Mouse (Mus musculus) forebrain, embryonic 10.5 days (tissue): ENCODE results near the gene Git2. TPM values are rescaled to one million over a fixed set of nuclear protein-coding genes. Genes with fewer than 3 reads are reported as not detected.

Source experiments
- DNase-seq: peaks from one replicate; pipeline ENCODE4 v3.0.0-alpha.2; 2017; ENCODE audit warnings: low spot score; ENCODE audit errors: extremely low spot score
- H3K27ac ChIP-seq: fragments of 300-500 bp; sonication (generic); 2 replicates; pipeline ENCODE4 v1.5.1; 2016; ENCODE audit warnings: mild to moderate bottlenecking
- H3K27me3 ChIP-seq: fragments of 300-500 bp; sonication (generic); 2 replicates; pipeline ENCODE4 v1.6.1; 2016; ENCODE audit warnings: mild to moderate bottlenecking; ENCODE audit not compliant: poor library complexity, severe bottlenecking
- H3K36me3 ChIP-seq: fragments of 300-500 bp; sonication (generic); replicated peaks from 2 replicates; pipeline ENCODE4 v1.6.1; 2016; ENCODE audit warnings: mild to moderate bottlenecking, moderate library complexity
- H3K4me1 ChIP-seq: fragments of 300-500 bp; sonication (generic); 2 replicates; pipeline ENCODE4 v1.6.1; 2016
- H3K4me3 ChIP-seq: fragments of 300-500 bp; sonication (generic); 2 replicates; pipeline ENCODE4 v1.5.1; 2016; ENCODE audit warnings: mild to moderate bottlenecking, moderate library complexity
- H3K9me3 ChIP-seq: fragments of 300-500 bp; sonication (generic); 2 replicates; pipeline ENCODE4 v1.6.1; 2016; ENCODE audit warnings: mild to moderate bottlenecking, moderate library complexity
- WGBS: fragments of 180-500 bp; shearing (Covaris S2); methylation state at CpG from one replicate; pipeline ENCODE4 v1.1.7; 2016; 5-methylcytosine and 5-hydroxymethylcytosine counted together
- polyA plus RNA-seq: library from polyadenylated mRNA; unstranded; fragments of >200 nt; fragmentation: Nextera tagmentation; extraction: Ambion mirVana; gene quantifications from 2 replicates; pipeline ENCODE4 v1.2.1, GENCODE M21; 2016

Git2 gene
- polyA plus RNA-seq, 1 experiment from 2014 or later = 33.1 TPM

DNA sequence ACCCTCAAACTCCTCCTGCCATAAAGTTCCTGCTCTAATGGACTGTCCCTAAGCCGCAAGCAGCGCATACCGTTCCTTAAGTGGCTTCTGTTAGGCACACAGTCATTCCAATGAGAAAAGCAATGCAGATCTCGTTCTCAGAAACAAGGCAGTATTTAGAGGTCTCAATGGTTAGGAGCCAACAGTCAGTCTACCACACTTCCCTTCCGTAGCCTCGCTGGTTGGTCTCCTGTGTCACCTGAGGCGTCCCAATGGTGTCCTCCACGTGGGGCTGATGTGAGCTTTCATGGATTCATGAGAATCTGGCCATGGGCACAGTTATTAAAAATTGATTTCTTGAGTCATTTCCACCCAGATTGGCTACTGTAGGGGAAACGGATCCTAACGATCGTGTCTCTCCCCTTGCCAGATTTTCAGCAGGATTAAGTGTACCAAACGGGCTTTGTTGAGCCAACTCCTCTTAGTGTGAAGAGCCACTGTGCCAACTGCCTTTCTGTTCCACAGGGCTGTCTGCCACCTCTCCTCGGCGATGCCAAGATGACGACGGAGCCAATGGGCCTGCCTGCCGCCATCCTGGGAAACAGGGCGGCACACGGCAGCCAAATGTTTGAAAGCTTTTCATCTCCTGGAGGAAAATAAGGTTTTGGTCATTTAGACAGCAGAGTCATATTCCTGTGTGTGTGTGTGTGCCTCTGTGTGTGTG, 77.1 kb downstream of the Git2 start:
- Histone ChIP-seq H3K27ac (no peak overlapping the region), H3K9me3 (no peaks in the 10 kb centered on the region), H3K4me1 (no peaks in the 10 kb centered on the region), H3K36me3 (no peaks in the 10 kb centered on the region), H3K27me3 (no peaks in the 10 kb centered on the region), H3K4me3 (no peak overlapping the region)
- no peak for DNase-seq
- 91% methylated on average over 19 of the region's 19 CpGs for WGBS

DNA sequence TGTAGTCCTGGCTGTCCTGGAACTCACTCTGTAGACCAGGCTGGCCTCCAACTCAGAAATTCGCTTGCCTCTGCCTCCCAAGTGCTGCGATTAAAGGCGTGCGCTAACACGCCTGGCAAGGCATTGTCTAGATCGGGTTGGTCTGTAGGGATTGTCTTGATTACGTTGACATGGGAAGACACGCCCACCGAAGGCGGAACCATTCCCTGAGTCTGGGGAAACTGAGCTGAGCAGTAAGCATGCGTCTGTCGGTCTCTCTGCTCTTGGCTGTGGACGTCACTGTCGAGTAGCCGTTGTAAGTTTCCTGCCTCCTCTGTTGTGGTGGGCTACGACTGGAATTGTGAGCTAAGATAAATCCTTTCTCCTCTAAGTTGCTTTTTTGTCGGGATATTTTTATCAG, 78.4 kb downstream of the Git2 start:
- no peaks in the 10 kb centered on the region for H3K36me3 ChIP-seq
- no peaks in the 10 kb centered on the region for H3K4me1 ChIP-seq
- H3K27ac ChIP-seq = no peak overlapping the region
- no peak overlapping the region for H3K4me3 ChIP-seq
- WGBS = 86% methylated on average over 17 of the region's 17 CpGs
- H3K9me3 ChIP-seq = no peaks in the 10 kb centered on the region
- no peak for DNase-seq
- H3K27me3 ChIP-seq = peaks cover 4% of the 10 kb centered on the region; the same call in 1 of the 2 replicates

DNA sequence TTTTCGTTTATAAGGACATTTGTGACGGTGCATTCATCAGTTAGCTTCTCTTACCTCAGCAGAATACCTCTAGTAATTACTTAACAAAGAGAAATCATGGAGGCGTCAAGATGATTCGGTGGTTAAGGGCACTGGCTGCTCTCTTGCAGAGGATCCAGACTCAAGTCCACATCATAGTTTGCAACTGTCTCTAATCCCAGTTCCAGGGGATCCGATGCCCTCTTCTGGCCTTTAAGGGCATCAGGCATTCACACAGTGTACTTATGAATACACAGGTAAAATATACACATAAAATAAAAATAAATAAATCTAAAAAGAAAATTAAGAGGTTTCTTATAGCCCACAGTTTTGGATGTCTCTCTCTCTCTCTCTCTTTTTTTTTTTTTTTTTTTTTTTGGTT, 79.5 kb downstream of the Git2 start:
- peaks cover 7% of the 10 kb centered on the region for H3K4me1 ChIP-seq
- DNase-seq = no peak
- WGBS = 75% methylated on average over 5 of the region's 5 CpGs

DNA sequence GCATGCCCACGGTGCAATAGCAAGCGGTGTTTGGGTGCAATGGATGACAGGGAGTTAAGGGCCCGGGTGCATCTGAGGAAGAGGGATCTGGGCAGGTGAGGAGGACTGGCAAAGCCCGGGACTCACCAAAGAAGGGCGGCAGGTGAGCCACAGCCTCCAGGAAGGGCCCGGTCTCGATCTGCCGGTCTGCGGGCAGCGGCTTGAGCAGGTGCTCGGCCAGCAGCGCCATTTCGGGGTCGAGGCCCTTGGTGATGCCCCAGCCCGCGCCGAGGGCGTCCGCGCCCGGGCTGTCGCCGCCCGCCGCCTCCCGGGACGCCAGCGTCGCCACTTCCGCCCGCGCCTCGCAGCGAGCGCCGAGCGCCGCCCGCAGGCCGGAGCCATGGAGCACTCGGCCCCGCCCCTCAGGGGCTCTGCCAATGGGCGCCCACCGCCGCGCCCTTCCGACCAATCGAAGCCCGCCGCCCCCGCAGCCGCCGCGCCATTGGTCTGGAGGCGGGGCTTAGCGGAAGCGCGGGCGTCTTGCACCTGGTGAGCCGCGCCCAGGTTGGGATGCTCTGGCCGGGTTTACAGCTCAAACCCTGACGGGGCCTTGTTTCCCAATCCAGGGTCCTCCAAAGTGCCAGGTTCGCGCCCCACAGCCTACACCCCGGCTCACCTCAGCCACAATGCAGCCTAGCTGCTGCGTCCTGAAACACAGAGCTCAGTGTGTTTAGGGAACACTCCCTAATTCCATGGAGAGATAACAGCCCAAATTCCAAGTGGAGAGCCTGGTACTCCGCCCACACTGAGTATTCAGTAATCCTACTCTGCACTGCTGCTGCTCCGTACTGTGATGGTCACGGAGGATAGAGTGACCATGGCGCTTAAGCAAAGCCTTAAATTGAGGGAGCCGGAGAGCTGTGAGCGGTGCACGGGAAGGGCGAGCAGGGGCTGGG, 84.4 kb downstream of the Git2 start, which contains the start of gene Gltp:
Gltp (minus strand) TSS at position 352 of the 935 bp plus-strand sequence.
- Histone ChIP-seq H3K9me3 (no peaks in the 10 kb centered on the region), H3K27me3 (peaks cover 16% of the 10 kb centered on the region), H3K4me1 (peaks cover 39% of the 10 kb centered on the region), H3K27ac (peak within 1 kb of the TSS; percentile 89), H3K36me3 (no peaks in the 10 kb centered on the region), H3K4me3 (peak within 1 kb of the TSS; percentile 78)
- peak; percentile 87 for DNase-seq
- WGBS = 5% methylated on average over 74 of the region's 75 CpGs

More for the DNA sequence above, 79.5 kb downstream of the Git2 start:
- peaks cover 5% of the 10 kb centered on the region; the same call in 1 of the 2 replicates for H3K27me3 ChIP-seq
- no peak overlapping the region for H3K4me3 ChIP-seq
- H3K9me3 ChIP-seq = no peaks in the 10 kb centered on the region
- H3K27ac ChIP-seq = no peak overlapping the region
- no peaks in the 10 kb centered on the region for H3K36me3 ChIP-seq

DNA sequence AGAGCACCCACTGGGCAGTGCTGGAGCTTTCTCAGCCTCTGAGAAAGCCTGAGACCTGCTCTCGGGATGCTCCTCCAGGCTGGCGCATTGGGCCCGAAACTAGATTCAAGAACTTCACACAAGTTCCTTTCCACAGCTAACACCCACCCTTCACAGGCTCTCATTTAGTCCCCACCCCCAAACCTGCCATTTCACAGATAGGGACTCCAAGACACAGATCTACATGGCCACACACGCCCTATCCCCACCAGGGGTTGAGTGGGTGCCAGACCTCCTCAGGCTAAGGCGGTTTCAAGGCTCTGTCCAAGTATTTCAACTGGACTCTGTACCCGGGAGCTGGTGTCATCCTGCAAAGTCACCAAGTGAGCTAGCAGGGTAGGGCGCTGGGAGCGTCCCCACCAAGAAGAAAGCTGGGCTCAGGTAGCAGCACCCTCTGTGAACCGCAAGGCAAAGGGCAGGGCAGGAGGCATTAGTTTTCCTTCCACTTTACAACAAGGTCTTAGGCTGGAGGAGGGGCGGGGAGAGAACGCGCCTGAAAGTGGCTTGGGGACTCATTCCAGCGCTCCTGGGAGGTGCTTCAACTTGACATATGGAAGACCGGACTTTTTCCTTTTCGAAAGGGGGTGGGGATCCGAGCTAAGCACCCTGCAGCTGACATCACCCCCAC, 85.5 kb downstream of the Git2 start:
- H3K4me3 ChIP-seq = peak overlapping the region; percentile 78
- no peaks in the 10 kb centered on the region for H3K9me3 ChIP-seq
- WGBS = 18% methylated on average over 16 of the region's 16 CpGs
- peak overlapping the region; percentile 89 for H3K27ac ChIP-seq
- peaks cover 39% of the 10 kb centered on the region for H3K4me1 ChIP-seq
- no peak for DNase-seq
- H3K27me3 ChIP-seq = peaks cover 16% of the 10 kb centered on the region
- H3K36me3 ChIP-seq = no peaks in the 10 kb centered on the region

DNA sequence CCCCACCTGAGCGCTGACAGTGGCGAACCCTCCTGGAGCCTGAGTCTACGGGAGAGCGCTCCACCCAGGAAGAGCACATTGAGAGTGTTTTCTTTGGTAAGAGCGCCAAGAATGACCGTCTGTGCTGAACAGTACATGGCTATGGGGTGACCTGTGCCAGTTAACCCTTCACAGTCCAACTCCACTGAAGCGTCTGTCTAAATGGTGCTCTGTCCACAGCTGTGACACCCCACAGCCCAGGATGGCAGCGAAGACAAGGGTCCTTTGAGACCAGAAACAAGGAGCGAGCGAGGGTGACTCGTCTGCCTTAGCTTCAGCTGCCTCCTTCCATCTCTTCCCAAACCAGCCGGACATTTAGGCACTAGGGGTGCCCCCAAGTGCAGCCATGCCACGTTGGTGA, 86.6 kb downstream of the Git2 start:
- no peak overlapping the region for H3K27ac ChIP-seq
- 88% methylated on average over 13 of the region's 13 CpGs for WGBS
- H3K4me1 ChIP-seq = peaks cover 49% of the 10 kb centered on the region
- no peaks in the 10 kb centered on the region for H3K36me3 ChIP-seq
- no peak overlapping the region for H3K4me3 ChIP-seq
- no peaks in the 10 kb centered on the region for H3K9me3 ChIP-seq
- no peak for DNase-seq
- H3K27me3 ChIP-seq = peaks cover 16% of the 10 kb centered on the region

DNA sequence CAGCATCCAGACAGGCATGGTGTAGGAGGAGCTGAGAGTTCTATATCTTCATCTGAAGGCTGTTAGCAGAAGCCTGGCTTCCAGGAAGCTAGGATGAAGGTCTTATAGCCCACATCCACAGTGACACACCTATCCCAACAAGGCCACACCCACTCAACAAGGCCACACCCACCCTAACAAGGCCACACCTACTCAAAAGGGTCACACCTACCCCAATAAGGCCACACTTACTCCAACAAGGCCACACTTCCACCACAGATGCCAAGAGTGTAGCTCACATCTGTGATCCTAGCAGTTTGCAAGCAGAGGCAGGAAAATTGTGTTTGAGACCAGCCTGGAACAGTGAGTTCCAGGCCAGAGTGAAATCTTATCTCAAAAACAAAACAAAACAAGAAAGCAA, 87.4 kb downstream of the Git2 start:
- no peaks in the 10 kb centered on the region for H3K36me3 ChIP-seq
- no peak for DNase-seq
- no peak overlapping the region for H3K27ac ChIP-seq
- peaks cover 53% of the 10 kb centered on the region for H3K4me1 ChIP-seq
- H3K27me3 ChIP-seq = peaks cover 16% of the 10 kb centered on the region
- H3K4me3 ChIP-seq = no peak overlapping the region
- H3K9me3 ChIP-seq = no peaks in the 10 kb centered on the region

DNA sequence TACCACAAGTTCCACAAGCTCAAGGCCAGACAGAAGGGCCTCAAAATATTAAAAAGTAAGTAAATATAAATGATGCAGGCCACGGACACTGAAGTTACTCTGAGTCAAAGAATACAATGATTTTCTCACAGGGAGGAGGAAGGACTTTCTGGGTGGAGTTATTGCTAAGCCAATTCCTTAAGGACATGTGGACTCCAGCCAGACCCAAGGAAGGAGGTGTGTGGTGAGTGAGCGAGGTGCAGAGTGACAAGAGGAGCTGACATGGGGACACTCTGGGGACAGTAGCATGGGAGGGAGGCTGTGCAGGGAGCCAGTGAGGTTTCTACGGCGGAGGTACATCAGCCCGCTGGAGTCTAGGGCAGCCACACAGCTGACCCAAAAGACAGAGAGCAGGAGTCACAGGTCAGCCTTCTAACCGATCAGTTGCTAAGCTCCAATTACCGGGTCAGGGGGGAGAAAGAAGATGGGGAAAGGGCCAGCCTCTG, 88.5 kb downstream of the Git2 start:
- WGBS = 73% methylated on average over 7 of the region's 7 CpGs
- no peak for DNase-seq
- H3K4me1 ChIP-seq = peaks cover 55% of the 10 kb centered on the region
- H3K27me3 ChIP-seq = peaks cover 11% of the 10 kb centered on the region
- no peaks in the 10 kb centered on the region for H3K36me3 ChIP-seq
- H3K27ac ChIP-seq = no peak overlapping the region
- no peaks in the 10 kb centered on the region for H3K9me3 ChIP-seq
- H3K4me3 ChIP-seq = no peak overlapping the region

DNA sequence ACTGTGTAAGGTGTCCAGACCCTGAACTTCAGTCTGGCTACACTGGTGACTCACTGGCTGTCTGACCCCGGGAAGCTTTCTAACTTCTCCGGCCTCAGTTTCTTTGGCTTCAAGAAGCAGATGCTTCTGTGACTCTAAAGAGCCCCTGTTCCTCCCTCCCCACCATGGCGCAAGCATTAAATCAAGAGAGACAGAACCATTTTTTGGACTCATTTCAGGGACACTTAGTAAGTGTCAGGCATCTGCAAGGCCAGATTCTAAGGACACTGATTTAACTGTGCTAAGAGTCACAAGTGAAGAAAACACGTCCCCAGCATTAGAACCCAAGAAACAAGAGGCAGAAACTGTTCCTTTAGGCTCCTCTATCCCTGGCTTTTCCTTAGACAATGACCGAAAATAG, 89.3 kb downstream of the Git2 start:
- no peak for DNase-seq
- no peaks in the 10 kb centered on the region for H3K36me3 ChIP-seq
- H3K27me3 ChIP-seq = peaks cover 11% of the 10 kb centered on the region
- WGBS = 91% methylated on average over 5 of the region's 5 CpGs
- no peaks in the 10 kb centered on the region for H3K9me3 ChIP-seq
- no peak overlapping the region for H3K4me3 ChIP-seq
- peaks cover 55% of the 10 kb centered on the region for H3K4me1 ChIP-seq
- H3K27ac ChIP-seq = no peak overlapping the region

DNA sequence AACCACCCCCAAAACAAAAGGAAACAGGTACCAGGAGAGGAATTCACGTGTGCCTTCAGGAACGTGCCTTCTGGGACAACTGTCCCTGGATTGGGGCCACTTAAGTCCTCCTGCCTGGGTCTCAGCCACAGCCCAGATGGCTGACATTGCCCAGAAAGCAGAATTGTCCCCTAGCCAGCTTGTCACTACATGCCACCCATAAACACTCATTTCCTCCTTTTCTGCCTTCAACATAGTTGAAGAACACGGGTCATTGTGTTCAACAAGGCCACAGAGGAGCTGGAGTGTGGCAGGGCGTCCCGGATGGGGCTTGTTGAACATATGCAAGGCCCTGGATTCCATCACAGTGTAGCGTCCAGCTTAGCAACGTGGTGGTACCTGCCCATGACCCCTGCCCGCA, 93.6 kb downstream of the Git2 start:
- Histone ChIP-seq H3K9me3 (no peaks in the 10 kb centered on the region), H3K4me3 (no peak overlapping the region), H3K4me1 (peaks cover 42% of the 10 kb centered on the region), H3K36me3 (peaks cover 13% of the 10 kb centered on the region), H3K27ac (0 out of 2 replicates have a peak overlapping the region, but pooled peaks have one; percentile 30), H3K27me3 (no peaks in the 10 kb centered on the region)
- DNase-seq = no peak
- WGBS = 92% methylated on average over 8 of the region's 8 CpGs

DNA sequence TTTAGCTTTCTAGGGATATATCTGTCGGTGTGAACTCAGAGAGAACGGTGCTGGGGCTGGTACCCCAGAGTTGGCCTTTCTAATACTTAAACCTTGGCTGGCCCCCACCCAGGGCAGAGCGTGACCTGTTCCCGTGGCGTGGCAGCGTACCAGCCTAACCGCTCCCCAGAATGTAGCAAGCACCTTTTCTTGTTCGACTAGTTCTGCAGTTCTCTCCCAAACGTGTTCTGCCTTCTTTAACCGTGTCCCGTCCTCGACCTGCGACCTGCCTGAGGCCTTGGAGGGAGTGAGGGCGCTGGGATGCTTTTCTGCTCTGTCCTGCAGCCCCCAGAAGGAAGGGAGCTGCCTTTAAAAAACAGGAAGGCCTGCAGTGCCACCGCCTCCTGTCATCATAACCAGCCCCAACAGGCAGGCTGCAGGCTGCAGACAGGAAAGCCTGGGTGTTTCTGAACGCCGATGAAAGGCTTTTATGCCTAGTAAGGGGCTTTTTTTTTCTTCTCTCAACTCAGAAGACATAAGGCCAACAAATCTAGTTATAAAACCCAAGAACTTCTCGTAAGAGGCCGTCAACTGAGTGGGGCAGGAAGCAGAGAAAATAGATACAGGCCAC, 94.5 kb downstream of the Git2 start:
- Histone ChIP-seq H3K4me1 (peaks cover 42% of the 10 kb centered on the region), H3K27me3 (no peaks in the 10 kb centered on the region), H3K9me3 (no peaks in the 10 kb centered on the region), H3K36me3 (peaks cover 22% of the 10 kb centered on the region), H3K27ac (peak overlapping the region; percentile 13; the same call in 1 of the 2 replicates), H3K4me3 (no peak overlapping the region)
- no peak for DNase-seq
- 81% methylated on average over 19 of the region's 19 CpGs for whole genome bisulfite sequencing
